Mouse (Mus musculus) intestine, embryonic 16.5 days (tissue): ENCODE results near the gene Atp2a1. TPM values are rescaled to one million over a fixed set of nuclear protein-coding genes. Genes with fewer than 3 reads are reported as not detected.

ENCODE experiments used
- ATAC-seq: fragments of 200-750 bp; cut with Nextera tagmentation; 2 replicates; pipeline ENCODE4 v1.8.0; 2017; ENCODE audit warnings: moderate TSS enrichment, moderate library complexity
- H3K27ac ChIP-seq: fragments of 300-500 bp; sonication (generic); 2 replicates; pipeline ENCODE4 v1.5.1; 2014; ENCODE audit warnings: mild to moderate bottlenecking, low read length
- H3K27me3 ChIP-seq: fragments of 300-500 bp; sonication (generic); replicated peaks from 2 replicates; pipeline ENCODE4 v1.6.1; 2014; ENCODE audit warnings: low read length, control low read depth, mixed read lengths; ENCODE audit not compliant: control insufficient read depth, insufficient read depth
- H3K36me3 ChIP-seq: fragments of 300-500 bp; sonication (generic); 2 replicates; pipeline ENCODE4 v1.6.1; 2014; ENCODE audit warnings: low read length, control low read depth; ENCODE audit not compliant: control insufficient read depth, insufficient read depth
- H3K4me1 ChIP-seq: fragments of 300-500 bp; sonication (generic); 2 replicates; pipeline ENCODE4 v1.6.1; 2014; ENCODE audit warnings: low read length, control low read depth, mixed read lengths; ENCODE audit not compliant: control insufficient read depth, insufficient read depth
- H3K4me2 ChIP-seq: fragments of 300-500 bp; sonication (generic); 2 replicates; pipeline ENCODE4 v1.6.1; 2014; ENCODE audit warnings: low read depth, low read length, control low read depth
- H3K4me3 ChIP-seq: fragments of 300-500 bp; sonication (generic); 2 replicates; pipeline ENCODE4 v1.5.1; 2014; ENCODE audit warnings: mild to moderate bottlenecking, low read length
- H3K9ac ChIP-seq: fragments of 300-500 bp; sonication (generic); 2 replicates; pipeline ENCODE4 v1.6.1; 2014; ENCODE audit warnings: low read depth, low read length
- H3K9me3 ChIP-seq: fragments of 300-500 bp; sonication (generic); 2 replicates; pipeline ENCODE4 v1.6.1; 2016; ENCODE audit warnings: low read length, control low read depth; ENCODE audit not compliant: control insufficient read depth
- WGBS: fragments of 180-500 bp; shearing (Covaris S2); extraction: QIAGEN DNeasy Blood & Tissue Kit; methylation state at CpG from one replicate; pipeline ENCODE4 v1.1.7; 2014; 5-methylcytosine and 5-hydroxymethylcytosine counted together
- polyA plus RNA-seq: library from polyadenylated mRNA; unstranded; fragments of >200 nt; fragmentation: Nextera tagmentation; extraction: Ambion mirVana; gene quantifications from 2 replicates; pipeline ENCODE4 v1.2.1, GENCODE M21; 2015

Gene Atp2a1
- polyA plus RNA-seq, 1 experiment from 2014 or later = 1.3 TPM

- no peaks in the 10 kb centered on the region for H3K9me3 ChIP-seq
- H3K4me3 ChIP-seq = no peak overlapping the region
- no peaks in the 10 kb centered on the region for H3K36me3 ChIP-seq
- H3K27ac ChIP-seq = no peak overlapping the region
- H3K4me1 ChIP-seq = peaks cover 3% of the 10 kb centered on the region; the same call in 1 of the 2 replicates
- H3K27me3 ChIP-seq = no peaks in the 10 kb centered on the region
- H3K4me2 ChIP-seq = no peak overlapping the region
- ATAC-seq = no peak; the same call in 1 of the 2 replicates
- no peak overlapping the region for H3K9ac ChIP-seq
- 85% methylated on average over 11 of the region's 11 CpGs for WGBS
These were observed 3.9 kb downstream of the Atp2a1 start for GRCm38 (mm10) chr7:126458844-126459618.

GRCm38 (mm10) chr7:126458225-126458624, 4.7 kb downstream of the Atp2a1 start:
- Histone ChIP-seq H3K4me3 (no peak overlapping the region), H3K9me3 (no peaks in the 10 kb centered on the region), H3K27ac (no peak overlapping the region), H3K9ac (no peak overlapping the region), H3K36me3 (no peaks in the 10 kb centered on the region), H3K27me3 (no peaks in the 10 kb centered on the region), H3K4me2 (no peak overlapping the region), H3K4me1 (peaks cover 3% of the 10 kb centered on the region; the same call in 1 of the 2 replicates)
- 75% methylated on average over 5 of the region's 5 CpGs for whole genome bisulfite sequencing
- no peak; the same call in 1 of the 2 replicates for ATAC-seq

- Histone ChIP-seq H3K27ac (no peak overlapping the region), H3K9me3 (no peaks in the 10 kb centered on the region), H3K4me2 (no peak overlapping the region), H3K4me1 (peaks cover 3% of the 10 kb centered on the region; the same call in 1 of the 2 replicates), H3K9ac (no peak overlapping the region), H3K4me3 (no peak overlapping the region), H3K36me3 (no peaks in the 10 kb centered on the region), H3K27me3 (no peaks in the 10 kb centered on the region)
- no peak for ATAC-seq
- 89% methylated on average over 17 of the region's 17 CpGs for WGBS
These were observed 6.3 kb downstream of the Atp2a1 start for GRCm38 (mm10) chr7:126456382-126457266.

GRCm38 (mm10) chr7:126455242-126455641, 7.7 kb downstream of the Atp2a1 start:
- H3K4me3 ChIP-seq = no peak overlapping the region
- no peaks in the 10 kb centered on the region for H3K27me3 ChIP-seq
- 80% methylated on average over 2 of the region's 2 CpGs for WGBS
- no peaks in the 10 kb centered on the region for H3K36me3 ChIP-seq
- peaks cover 3% of the 10 kb centered on the region; the same call in 1 of the 2 replicates for H3K4me1 ChIP-seq
- H3K4me2 ChIP-seq = no peak overlapping the region
- H3K27ac ChIP-seq = no peak overlapping the region
- H3K9ac ChIP-seq = no peak overlapping the region
- no peak for ATAC-seq
- no peaks in the 10 kb centered on the region for H3K9me3 ChIP-seq

- H3K27ac ChIP-seq = no peak overlapping the region
- 61% methylated on average over 7 of the region's 7 CpGs for WGBS
- peaks cover 3% of the 10 kb centered on the region; the same call in 1 of the 2 replicates for H3K4me1 ChIP-seq
- H3K9ac ChIP-seq = no peak overlapping the region
- H3K4me3 ChIP-seq = no peak overlapping the region
- H3K27me3 ChIP-seq = no peaks in the 10 kb centered on the region
- no peak for ATAC-seq
- H3K36me3 ChIP-seq = no peaks in the 10 kb centered on the region
- H3K9me3 ChIP-seq = no peaks in the 10 kb centered on the region
- no peak overlapping the region for H3K4me2 ChIP-seq
These were observed 9.0 kb downstream of the Atp2a1 start for GRCm38 (mm10) chr7:126453861-126454260.

GRCm38 (mm10) chr7:126452244-126452643, 10.7 kb downstream of the Atp2a1 start:
- no peak overlapping the region for H3K9ac ChIP-seq
- no peak overlapping the region for H3K4me3 ChIP-seq
- H3K4me1 ChIP-seq = no peaks in the 10 kb centered on the region
- ATAC-seq = no peak
- no peak overlapping the region for H3K27ac ChIP-seq
- no peaks in the 10 kb centered on the region for H3K9me3 ChIP-seq
- no peaks in the 10 kb centered on the region for H3K27me3 ChIP-seq
- WGBS = 88% methylated on average over 3 of the region's 3 CpGs
- no peaks in the 10 kb centered on the region for H3K36me3 ChIP-seq
- no peak overlapping the region for H3K4me2 ChIP-seq

- no peaks in the 10 kb centered on the region for H3K4me1 ChIP-seq
- no peak overlapping the region for H3K27ac ChIP-seq
- no peak overlapping the region for H3K9ac ChIP-seq
- 91% methylated on average over 6 of the region's 6 CpGs for WGBS
- no peak overlapping the region for H3K4me2 ChIP-seq
- no peaks in the 10 kb centered on the region for H3K27me3 ChIP-seq
- no peaks in the 10 kb centered on the region for H3K9me3 ChIP-seq
- no peak for ATAC-seq
- 0 out of 2 replicates have a peak, but pooled peaks cover 1% of the 10 kb centered on the region for H3K36me3 ChIP-seq
- H3K4me3 ChIP-seq = no peak overlapping the region
These were observed 12.3 kb downstream of the Atp2a1 start for GRCm38 (mm10) chr7:126450641-126451040.

GRCm38 (mm10) chr7:126449991-126450390, 12.9 kb downstream of the Atp2a1 start:
- H3K9ac ChIP-seq = no peak overlapping the region
- no peak overlapping the region for H3K4me3 ChIP-seq
- peaks cover 8% of the 10 kb centered on the region for H3K36me3 ChIP-seq
- H3K4me2 ChIP-seq = no peak overlapping the region
- H3K27me3 ChIP-seq = no peaks in the 10 kb centered on the region
- WGBS = 88% methylated on average over 18 of the region's 18 CpGs
- H3K9me3 ChIP-seq = no peaks in the 10 kb centered on the region
- no peaks in the 10 kb centered on the region for H3K4me1 ChIP-seq
- ATAC-seq = no peak
- H3K27ac ChIP-seq = no peak overlapping the region

GRCm38 (mm10) chr7:126448481-126448880, 14.4 kb downstream of the Atp2a1 start:
- no peaks in the 10 kb centered on the region for H3K9me3 ChIP-seq
- peaks cover 15% of the 10 kb centered on the region for H3K36me3 ChIP-seq
- no peaks in the 10 kb centered on the region for H3K4me1 ChIP-seq
- H3K9ac ChIP-seq = no peak overlapping the region
- no peak overlapping the region for H3K4me2 ChIP-seq
- no peak overlapping the region for H3K27ac ChIP-seq
- H3K4me3 ChIP-seq = no peak overlapping the region
- ATAC-seq = no peak
- H3K27me3 ChIP-seq = no peaks in the 10 kb centered on the region
- WGBS = 93% methylated on average over 19 of the region's 19 CpGs
